Comparison of ENCODE assay signal across 24 mouse cellular contexts in the genomic region with DNA sequence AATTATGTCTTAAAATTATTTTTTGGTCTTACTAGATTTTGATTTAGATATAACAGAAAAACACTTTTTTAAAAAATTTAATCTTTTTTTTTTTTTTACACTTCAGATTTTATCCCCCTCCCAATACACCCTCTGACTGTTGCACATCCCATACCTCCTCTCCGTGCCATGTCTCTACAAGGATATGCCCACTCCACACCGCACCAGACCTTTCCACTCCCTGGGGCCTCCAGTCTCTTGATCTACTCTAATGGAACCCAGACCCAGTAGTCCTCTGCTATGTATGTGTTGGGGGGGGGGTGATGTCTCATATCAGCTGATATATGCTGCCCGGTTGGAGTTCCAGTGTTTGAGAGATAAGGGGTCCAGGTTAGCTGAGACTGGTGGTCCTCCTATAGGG.
A peak's percentile ranks its signal among the peaks of the same experiment; 100 is the strongest.
DNase-seq lines count a peak whose midpoint lies in the region; ATAC-seq and TF ChIP-seq lines count a peak whose summit lies in the region.
"Had no signal": no experiment of that assay in that cellular context is flagged by ENCODE, and none has a peak within 500 bp of the region (broad histone marks: within the 10 kb centered on the region; RNA-seq: fewer than 3 reads in every experiment).

No protein-coding gene starts in this region.

- no peaks in the 10 kb centered on the region for H3K4me1 ChIP-seq in hindbrain, embryonic 12.5 days
- H3K4me1 ChIP-seq in hindbrain, embryonic 13.5 days (replicated peaks) = no peaks in the 10 kb centered on the region
- H3K4me1 ChIP-seq in midbrain, postnatal 0 days (ENCODE audit: insufficient read depth, low read length) = no peaks in the 10 kb centered on the region
- no peaks in the 10 kb centered on the region for H3K4me1 ChIP-seq in midbrain, embryonic 10.5 days
- H3K4me1 ChIP-seq in stomach, embryonic 14.5 days (ENCODE audit: control insufficient read depth, insufficient read depth, low read length) = no peaks in the 10 kb centered on the region
- no peaks in the 10 kb centered on the region for H3K4me1 ChIP-seq in stomach, postnatal 0 days (replicated peaks; ENCODE audit: control insufficient read depth, insufficient read depth)
- H3K4me1 ChIP-seq: embryonic facial prominence, embryonic 12.5 days; embryonic facial prominence, embryonic 15.5 days; hindbrain, embryonic 15.5 days had no signal

- WGBS in hindbrain, embryonic 12.5 days = 92% methylated on average over 3 of the region's 3 CpGs
- WGBS in hindbrain, embryonic 13.5 days = 100% methylated on average over 3 of the region's 3 CpGs
- WGBS in midbrain, postnatal 0 days = 95% methylated on average over 3 of the region's 3 CpGs
- WGBS in midbrain, embryonic 10.5 days = 94% methylated on average over 3 of the region's 3 CpGs
- WGBS in stomach, embryonic 14.5 days = 96% methylated on average over 3 of the region's 3 CpGs
- 94% methylated on average over 3 of the region's 3 CpGs for WGBS in stomach, postnatal 0 days

- H3K4me2 ChIP-seq in hindbrain, embryonic 12.5 days (replicated peaks) = no peak overlapping the region
- no peak overlapping the region for H3K4me2 ChIP-seq in hindbrain, embryonic 13.5 days
- H3K4me2 ChIP-seq in midbrain, postnatal 0 days (ENCODE audit: low read depth, low read length, poor library complexity, severe bottlenecking) = no peak overlapping the region
- no peak overlapping the region for H3K4me2 ChIP-seq in stomach, embryonic 14.5 days (replicated peaks; ENCODE audit: low read depth, low read length)
- H3K4me2 ChIP-seq in stomach, postnatal 0 days (replicated peaks; ENCODE audit: low read depth) = no peak overlapping the region
- H3K4me2 ChIP-seq: embryonic facial prominence, embryonic 12.5 days; embryonic facial prominence, embryonic 15.5 days; heart, embryonic 11.5 days; hindbrain, embryonic 15.5 days had no signal

- TF ChIP-seq EP300 in stomach, postnatal 0 days (optimal IDR thresholded peaks at IDR 0.05) = no peak

- no peak for DNase-seq in midbrain, postnatal 0 days (ENCODE audit: low spot score)
- DNase-seq in midbrain, embryonic 10.5 days (ENCODE audit: low spot score) = no peak
- DNase-seq in stomach, postnatal 0 days (ENCODE audit: low spot score) = no peak
- DNase-seq: adrenal gland, postnatal 10 days; adrenal gland, postnatal 36 days; B cell, adult 2 months; cerebellum, adult 2 months; cerebellum, adult 9-11 months; cerebellum, postnatal 25 days; forebrain, postnatal 0 days; gastrocnemius, adult 2 months; gastrocnemius, postnatal 14 days; heart, adult 11 months had no signal

- no peak overlapping the region for H3K9ac ChIP-seq in hindbrain, embryonic 12.5 days
- H3K9ac ChIP-seq in hindbrain, embryonic 13.5 days = no peak overlapping the region
- no peak overlapping the region for H3K9ac ChIP-seq in midbrain, postnatal 0 days (replicated peaks; ENCODE audit: low read length, poor library complexity, severe bottlenecking)
- no peak overlapping the region for H3K9ac ChIP-seq in stomach, embryonic 14.5 days (replicated peaks; ENCODE audit: low read depth, low read length)
- no peak overlapping the region for H3K9ac ChIP-seq in stomach, postnatal 0 days (ENCODE audit: low read length)
- H3K9ac ChIP-seq: embryonic facial prominence, embryonic 12.5 days; embryonic facial prominence, embryonic 15.5 days; forebrain, postnatal 0 days; hindbrain, embryonic 15.5 days had no signal

- no peaks in the 10 kb centered on the region for H3K27me3 ChIP-seq in hindbrain, embryonic 12.5 days
- no peaks in the 10 kb centered on the region for H3K27me3 ChIP-seq in hindbrain, embryonic 13.5 days
- no peaks in the 10 kb centered on the region for H3K27me3 ChIP-seq in midbrain, postnatal 0 days (ENCODE audit: insufficient read depth, low read length)
- H3K27me3 ChIP-seq in midbrain, embryonic 10.5 days (ENCODE audit: low read depth, poor library complexity, severe bottlenecking) = no peaks in the 10 kb centered on the region
- H3K27me3 ChIP-seq in stomach, embryonic 14.5 days (ENCODE audit: control insufficient read depth, insufficient read depth, low read length) = no peaks in the 10 kb centered on the region
- H3K27me3 ChIP-seq in stomach, postnatal 0 days (ENCODE audit: control insufficient read depth, insufficient read depth, low read length) = no peaks in the 10 kb centered on the region
- H3K27me3 ChIP-seq: CH12.LX; embryonic facial prominence, embryonic 12.5 days; embryonic facial prominence, embryonic 15.5 days; hindbrain, embryonic 15.5 days; Patski had no signal

- ATAC-seq in hindbrain, embryonic 12.5 days (ENCODE audit: low FRiP score) = 0 out of 2 replicates have a peak, but pooled peaks have one; percentile 54
- ATAC-seq in hindbrain, embryonic 13.5 days (ENCODE audit: low FRiP score) = no peak
- ATAC-seq in midbrain, postnatal 0 days (ENCODE audit: low FRiP score) = peak; percentile 44; the same call in 1 of the 2 replicates
- ATAC-seq in stomach, embryonic 14.5 days (ENCODE audit: insufficient number of reproducible peaks, insufficient read depth, low FRiP score, low read depth) = peak; percentile 10; the same call in 1 of the 2 replicates
- no peak for ATAC-seq in stomach, postnatal 0 days (ENCODE audit: low FRiP score, low TSS enrichment)
- ATAC-seq: forebrain, embryonic 14.5 days; forebrain, postnatal 0 days; Patski had no signal

- no peaks in the 10 kb centered on the region for H3K36me3 ChIP-seq in hindbrain, embryonic 12.5 days
- H3K36me3 ChIP-seq in hindbrain, embryonic 13.5 days = no peaks in the 10 kb centered on the region
- H3K36me3 ChIP-seq in midbrain, postnatal 0 days (ENCODE audit: insufficient read depth, low read length) = no peaks in the 10 kb centered on the region
- no peaks in the 10 kb centered on the region for H3K36me3 ChIP-seq in midbrain, embryonic 10.5 days
- H3K36me3 ChIP-seq in stomach, embryonic 14.5 days (ENCODE audit: control insufficient read depth, insufficient read depth, low read length) = no peaks in the 10 kb centered on the region
- no peaks in the 10 kb centered on the region for H3K36me3 ChIP-seq in stomach, postnatal 0 days (ENCODE audit: control insufficient read depth, insufficient read depth, low read length)
- H3K36me3 ChIP-seq: embryonic facial prominence, embryonic 12.5 days; embryonic facial prominence, embryonic 15.5 days; G1E; hindbrain, embryonic 15.5 days had no signal

- no peak overlapping the region for H3K27ac ChIP-seq in hindbrain, embryonic 12.5 days
- no peak overlapping the region for H3K27ac ChIP-seq in hindbrain, embryonic 13.5 days
- no peak overlapping the region for H3K27ac ChIP-seq in midbrain, postnatal 0 days (ENCODE audit: low read depth, low read length)
- no peak overlapping the region for H3K27ac ChIP-seq in midbrain, embryonic 10.5 days (replicated peaks)
- H3K27ac ChIP-seq in stomach, embryonic 14.5 days (ENCODE audit: low read length) = no peak overlapping the region
- H3K27ac ChIP-seq in stomach, postnatal 0 days (replicated peaks) = no peak overlapping the region
- H3K27ac ChIP-seq: embryonic facial prominence, embryonic 12.5 days; embryonic facial prominence, embryonic 15.5 days; gastrocnemius, adult 2 months; hindbrain, embryonic 15.5 days had no signal

- H3K4me3 ChIP-seq in hindbrain, embryonic 12.5 days = no peak overlapping the region
- no peak overlapping the region for H3K4me3 ChIP-seq in hindbrain, embryonic 13.5 days
- no peak overlapping the region for H3K4me3 ChIP-seq in midbrain, postnatal 0 days (ENCODE audit: low read depth, low read length)
- H3K4me3 ChIP-seq in midbrain, embryonic 10.5 days = no peak overlapping the region
- H3K4me3 ChIP-seq in stomach, embryonic 14.5 days (ENCODE audit: low read depth, low read length) = no peak overlapping the region
- no peak overlapping the region for H3K4me3 ChIP-seq in stomach, postnatal 0 days (ENCODE audit: low read depth, low read length)
- H3K4me3 ChIP-seq: embryonic facial prominence, embryonic 12.5 days; embryonic facial prominence, embryonic 15.5 days; gastrocnemius, adult 2 months; hindbrain, embryonic 15.5 days had no signal

- no peak for TF ChIP-seq CTCF in midbrain, postnatal 0 days (IDR thresholded peaks at IDR 0.05)
- TF ChIP-seq CTCF in stomach, postnatal 0 days (IDR thresholded peaks at IDR 0.05; ENCODE audit: low read depth) = no peak

- no peaks in the 10 kb centered on the region for H3K9me3 ChIP-seq in hindbrain, embryonic 12.5 days (replicated peaks)
- H3K9me3 ChIP-seq in hindbrain, embryonic 13.5 days = no peaks in the 10 kb centered on the region
- H3K9me3 ChIP-seq in midbrain, postnatal 0 days (ENCODE audit: low read length) = no peaks in the 10 kb centered on the region
- no peaks in the 10 kb centered on the region for H3K9me3 ChIP-seq in midbrain, embryonic 10.5 days (replicated peaks)
- no peaks in the 10 kb centered on the region for H3K9me3 ChIP-seq in stomach, embryonic 14.5 days (ENCODE audit: control insufficient read depth, low read depth, low read length)
- no peaks in the 10 kb centered on the region for H3K9me3 ChIP-seq in stomach, postnatal 0 days (ENCODE audit: control insufficient read depth, low read length)
- H3K9me3 ChIP-seq: embryonic facial prominence, embryonic 12.5 days; embryonic facial prominence, embryonic 15.5 days; hindbrain, embryonic 15.5 days had no signal

Comparison
In these comparisons a context has a peak if more than half of its experiments do, and no peak if none do; other contexts are left out.
1. ATAC-seq: peak in hindbrain, embryonic 12.5 days (single experiment), midbrain, postnatal 0 days (single experiment) and stomach, embryonic 14.5 days (single experiment); none in hindbrain, embryonic 13.5 days (single experiment) and stomach, postnatal 0 days (single experiment).